Mouse (Mus musculus): Measurements from ENCODE around the gene Rgma. TPM values are rescaled to one million over a fixed set of nuclear protein-coding genes. Genes with fewer than 3 reads are reported as not detected.

Rgma gene
- total RNA-seq, 2 experiments from 2014 or later, result 50.7 to 62.6 TPM

- peak; percentile 77 to 93 for DNase-seq (ENCODE audit: extremely low spot score in 1 of 2, low spot score in 1 of 2)
Observed at GRCm38 (mm10) chr7:73399501-73400044, 24.3 kb downstream of the Rgma start.

DNA sequence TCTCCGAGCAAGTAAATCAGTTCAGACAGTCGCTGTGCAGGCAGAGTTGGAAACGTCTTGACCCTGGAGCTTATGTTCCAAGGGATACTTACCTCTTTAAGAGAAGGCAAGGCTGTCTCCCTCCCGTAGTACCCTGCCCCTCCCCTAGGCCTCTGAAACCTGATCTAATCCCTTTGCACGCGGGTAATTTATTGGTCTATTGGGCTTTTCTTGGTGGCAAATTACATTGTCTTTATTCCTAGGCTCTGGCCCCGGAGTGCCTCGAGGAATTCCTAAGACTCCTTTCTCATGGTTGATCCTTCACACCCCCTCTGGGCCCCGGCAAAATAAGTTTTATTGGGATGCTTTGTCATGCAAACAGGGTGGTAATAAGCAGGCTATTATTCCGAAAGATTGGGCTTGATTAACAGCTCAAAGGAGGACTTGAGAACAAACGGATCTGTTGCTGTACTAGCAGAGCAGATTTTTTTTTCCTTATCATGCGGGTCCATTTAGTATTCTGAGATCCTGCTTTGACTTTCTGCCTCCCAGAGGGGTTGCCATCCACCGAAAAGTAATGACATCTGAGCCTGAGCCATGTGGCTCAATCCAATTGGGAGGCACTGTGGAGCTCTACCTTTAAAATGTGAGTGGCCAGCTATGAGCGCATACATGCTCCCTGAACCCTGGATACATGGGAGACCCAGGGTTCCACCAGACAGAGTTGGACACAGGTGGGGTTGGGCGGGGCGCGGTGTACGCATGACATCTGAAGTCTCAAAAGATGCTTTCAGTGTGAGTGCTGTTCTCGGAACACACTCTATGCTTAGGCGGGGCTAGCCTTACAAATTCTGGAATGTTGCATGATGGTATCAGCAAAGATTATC is 25.0 kb downstream of the Rgma start:
- no peak for DNase-seq (ENCODE audit: extremely low spot score in 1 of 2, low spot score in 1 of 2)

- no peak for DNase-seq (ENCODE audit: extremely low spot score in 1 of 2, low spot score in 1 of 2)
Observed at GRCm38 (mm10) chr7:73402106-73402505, 26.8 kb downstream of the Rgma start.

DNA sequence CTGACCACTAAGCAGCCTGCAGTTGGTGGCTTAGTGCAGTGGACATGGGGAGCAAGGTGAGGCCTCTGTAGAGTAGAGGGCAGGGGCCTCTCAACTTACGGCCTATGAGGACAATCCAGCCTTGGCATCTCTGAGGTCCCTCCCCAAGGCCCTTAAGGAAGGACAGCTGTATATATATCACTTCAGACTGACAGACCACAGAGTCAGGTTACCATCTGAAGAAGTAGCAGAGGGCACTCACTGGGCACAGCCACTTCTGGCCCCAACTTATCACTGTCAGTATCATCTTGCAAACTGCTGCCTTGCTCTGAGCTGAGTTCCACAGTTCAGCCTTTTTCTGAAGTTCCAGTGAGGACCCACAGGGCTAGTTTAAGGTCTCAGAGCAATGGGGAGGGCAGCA is 27.4 kb downstream of the Rgma start:
- DNase-seq (ENCODE audit: extremely low spot score in 1 of 2, low spot score in 1 of 2), result no peak

GRCm38 (mm10) chr7:73403538-73403937 is 28.2 kb downstream of the Rgma start:
- no peak for DNase-seq (ENCODE audit: extremely low spot score in 1 of 2, low spot score in 1 of 2)

GRCm38 (mm10) chr7:73405550-73405949 is 30.2 kb downstream of the Rgma start:
- no peak for DNase-seq (ENCODE audit: extremely low spot score in 1 of 2, low spot score in 1 of 2)

DNA sequence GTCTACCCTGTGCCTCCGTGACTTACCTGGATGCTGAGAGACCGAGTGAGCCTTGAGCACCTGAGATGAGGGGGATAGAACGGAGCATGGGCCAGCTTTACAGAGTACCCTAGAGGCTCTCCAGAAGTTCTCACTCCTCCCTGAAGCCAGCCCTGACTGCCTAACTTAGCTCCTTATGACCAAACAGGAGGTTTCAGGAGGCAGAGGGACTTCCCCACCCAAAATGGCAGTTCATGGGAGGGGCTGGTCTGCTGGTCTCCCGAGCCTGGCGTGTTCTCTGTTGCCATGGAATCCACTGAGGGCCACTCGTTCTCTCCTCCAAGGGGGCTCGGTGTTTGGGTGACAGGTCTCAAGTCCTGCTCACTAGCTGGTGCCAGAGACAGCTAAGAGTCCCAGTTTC is 36.2 kb downstream of the Rgma start:
- no peak for DNase-seq (ENCODE audit: extremely low spot score in 1 of 2, low spot score in 1 of 2)

DNA sequence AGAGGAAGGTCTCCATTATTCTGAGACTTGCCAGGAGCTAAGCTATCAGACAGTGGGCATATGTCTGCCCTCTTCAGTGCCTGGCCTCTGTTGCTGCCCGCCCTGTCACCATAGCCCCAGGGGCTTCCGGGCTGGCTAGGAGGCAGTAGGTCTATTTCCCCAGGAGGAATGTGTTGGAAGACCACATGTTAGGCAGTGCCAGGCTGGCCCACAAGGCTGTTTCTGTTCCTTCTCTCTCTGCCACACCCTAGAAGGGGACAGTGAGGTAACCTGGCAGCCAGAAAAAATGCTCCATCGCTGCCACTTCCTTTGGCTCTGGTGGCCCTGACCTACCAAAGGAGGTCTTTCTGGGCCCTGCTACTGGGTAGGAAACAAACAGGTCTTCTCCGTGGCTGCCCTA is 36.7 kb downstream of the Rgma start:
- no peak for DNase-seq (ENCODE audit: extremely low spot score in 1 of 2, low spot score in 1 of 2)

DNA sequence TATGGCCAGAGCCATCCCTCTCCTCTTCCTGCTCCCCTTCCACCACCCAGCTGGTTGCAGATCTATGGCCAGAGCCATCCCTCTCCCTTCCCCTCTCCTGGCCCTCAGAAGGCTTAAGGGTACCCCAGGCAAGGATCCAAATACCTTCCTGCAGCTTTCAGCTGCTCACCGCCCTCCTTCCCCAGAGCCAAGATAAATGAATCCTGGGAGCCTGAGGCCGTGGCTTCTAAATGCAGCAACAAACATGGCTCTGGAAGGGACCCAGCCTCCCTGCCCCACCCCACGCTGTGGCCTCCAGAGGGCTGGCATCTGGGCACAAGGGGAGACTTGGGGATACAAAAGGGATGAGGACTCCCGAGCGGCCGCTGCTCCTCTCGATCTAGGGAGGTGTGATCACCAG is 37.1 kb downstream of the Rgma start:
- DNase-seq (ENCODE audit: extremely low spot score in 1 of 2, low spot score in 1 of 2), result no peak

GRCm38 (mm10) chr7:73414192-73414591 is 38.9 kb downstream of the Rgma start:
- DNase-seq (ENCODE audit: extremely low spot score in 1 of 2, low spot score in 1 of 2), result no peak

GRCm38 (mm10) chr7:73419375-73419774 is 44.1 kb downstream of the Rgma start:
- DNase-seq (ENCODE audit: extremely low spot score in 1 of 2, low spot score in 1 of 2), result no peak

DNA sequence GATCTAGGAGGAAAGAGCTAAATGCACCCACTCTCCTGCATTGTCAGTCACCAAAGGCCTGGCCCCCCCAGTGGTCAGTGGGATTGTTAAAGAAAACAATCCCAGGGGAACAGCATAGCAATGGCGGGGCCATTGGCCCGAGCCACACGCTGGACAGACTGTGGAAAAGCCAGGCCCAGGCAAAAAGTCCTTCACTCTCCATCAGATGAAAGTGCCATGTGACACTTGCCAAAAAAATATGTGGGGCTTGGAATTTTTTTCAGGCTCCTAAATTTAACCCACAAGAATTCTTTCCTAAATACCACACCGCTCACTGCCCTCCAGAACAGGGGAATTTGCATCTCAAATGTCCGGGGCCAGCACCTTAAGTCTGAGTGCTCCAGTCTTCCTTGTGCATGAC is 45.5 kb downstream of the Rgma start:
- no peak for DNase-seq (ENCODE audit: extremely low spot score in 1 of 2, low spot score in 1 of 2)

- DNase-seq (ENCODE audit: extremely low spot score in 1 of 2, low spot score in 1 of 2), result no peak
Observed at GRCm38 (mm10) chr7:73421278-73422015, 46.1 kb downstream of the Rgma start.

DNA sequence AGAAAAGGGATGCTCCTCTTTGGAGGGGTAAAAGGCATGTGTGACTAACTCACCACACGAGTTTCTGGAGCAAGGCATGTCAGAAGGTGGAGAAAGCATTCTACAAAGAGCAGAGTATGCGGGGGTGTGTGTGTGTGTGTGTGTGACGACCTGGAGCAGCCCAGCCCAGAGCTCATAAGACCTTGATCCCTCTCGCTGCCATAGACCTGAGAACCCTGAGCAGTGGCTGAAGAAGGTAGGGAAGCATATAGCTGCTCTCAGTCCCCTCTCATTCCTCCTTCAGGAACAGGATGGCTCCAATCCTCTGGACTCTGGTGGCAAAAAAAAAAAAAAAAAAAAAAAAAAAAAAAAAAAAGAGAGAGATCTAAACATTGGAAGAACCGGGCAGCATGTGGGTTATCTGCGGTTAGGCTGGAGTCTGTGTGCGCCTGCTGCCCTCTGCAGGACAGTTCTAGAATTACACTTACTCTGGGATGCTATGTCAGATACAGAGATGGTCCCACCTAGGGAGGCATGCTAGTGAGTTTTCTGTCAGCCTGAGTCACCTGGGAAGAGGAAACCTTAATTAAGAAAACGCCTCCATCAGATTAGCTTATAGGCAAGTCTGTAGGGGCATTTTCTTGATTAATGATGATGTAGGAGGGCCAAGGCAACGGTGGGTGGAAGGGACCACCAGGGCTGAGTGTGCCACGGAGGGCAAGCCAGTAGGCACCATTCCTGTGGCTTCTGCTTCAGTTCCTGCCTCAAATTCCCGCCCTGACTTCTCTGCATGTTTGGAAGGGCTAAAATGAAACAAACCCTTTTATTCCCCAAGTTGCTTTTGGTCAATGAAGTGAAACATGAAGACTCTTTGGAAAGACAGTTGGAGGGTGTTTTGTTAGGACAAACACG is 47.2 kb downstream of the Rgma start:
- peak; percentile 80 to 90 for DNase-seq (ENCODE audit: extremely low spot score in 1 of 2, low spot score in 1 of 2)

DNA sequence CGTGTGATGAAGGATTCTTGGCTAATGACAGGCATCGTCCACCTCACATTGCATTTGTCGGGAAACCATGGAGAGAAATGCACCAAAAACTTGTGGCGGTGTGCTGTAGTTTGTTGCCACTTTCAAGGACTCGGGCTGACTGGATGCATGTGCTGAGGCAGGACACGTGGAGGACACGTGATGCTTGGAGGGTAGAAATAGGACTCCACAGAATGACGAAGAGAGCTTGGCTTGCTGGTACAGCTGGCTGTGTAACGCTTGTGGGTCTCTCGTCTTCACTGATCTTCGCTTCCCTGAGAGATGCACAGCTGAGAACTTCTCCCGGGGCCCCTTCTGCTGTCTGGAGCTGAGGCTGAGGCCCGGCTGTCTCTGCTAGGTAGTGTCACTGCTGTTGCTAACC is 47.9 kb downstream of the Rgma start:
- DNase-seq (ENCODE audit: extremely low spot score in 1 of 2, low spot score in 1 of 2), result no peak

- DNase-seq (ENCODE audit: extremely low spot score in 1 of 2, low spot score in 1 of 2), result no peak
Observed at GRCm38 (mm10) chr7:73424243-73424642, 48.9 kb downstream of the Rgma start.

DNA sequence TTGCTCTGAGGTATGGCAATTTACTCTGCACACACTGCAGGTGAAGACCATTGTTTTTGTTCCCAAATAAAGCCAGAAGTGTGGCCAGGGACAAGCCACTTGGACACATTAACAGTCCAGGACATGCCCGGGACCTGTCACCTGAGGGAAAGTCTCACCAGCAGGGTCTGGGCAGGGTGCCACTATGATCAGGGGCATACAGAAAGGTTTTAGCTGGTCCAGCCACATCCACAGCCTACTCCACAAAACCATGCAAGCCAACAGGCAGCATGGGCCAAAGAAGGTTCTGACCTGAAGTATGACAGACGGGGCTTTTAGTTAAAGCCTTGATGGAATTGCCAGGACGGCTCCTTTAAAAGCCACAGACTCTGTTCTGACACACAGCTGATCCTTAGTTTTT is 49.4 kb downstream of the Rgma start:
- no peak for DNase-seq (ENCODE audit: extremely low spot score in 1 of 2, low spot score in 1 of 2)

DNA sequence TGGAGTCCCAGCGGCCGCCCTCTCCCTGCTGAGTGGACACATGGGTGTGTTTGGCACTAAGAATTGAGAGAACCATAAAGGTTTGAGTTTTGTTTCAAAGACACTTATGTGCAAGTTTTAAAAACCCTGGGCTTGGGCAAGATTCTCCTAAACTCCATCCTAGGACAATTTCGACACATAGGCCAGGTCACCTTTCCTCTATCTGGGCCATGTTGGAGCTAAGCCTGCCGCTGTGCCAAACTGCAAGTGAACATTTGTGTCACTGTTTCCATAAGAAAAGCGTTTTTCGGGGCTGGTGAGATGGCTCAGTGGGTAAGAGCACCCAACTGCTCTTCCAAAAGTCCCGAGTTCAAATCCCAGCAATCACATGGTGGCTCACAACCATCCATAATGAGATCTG is 50.1 kb downstream of the Rgma start:
- DNase-seq (ENCODE audit: extremely low spot score in 1 of 2, low spot score in 1 of 2), result no peak

GRCm38 (mm10) chr7:73426235-73426634 is 50.9 kb downstream of the Rgma start:
- no peak for DNase-seq (ENCODE audit: extremely low spot score in 1 of 2, low spot score in 1 of 2)

DNA sequence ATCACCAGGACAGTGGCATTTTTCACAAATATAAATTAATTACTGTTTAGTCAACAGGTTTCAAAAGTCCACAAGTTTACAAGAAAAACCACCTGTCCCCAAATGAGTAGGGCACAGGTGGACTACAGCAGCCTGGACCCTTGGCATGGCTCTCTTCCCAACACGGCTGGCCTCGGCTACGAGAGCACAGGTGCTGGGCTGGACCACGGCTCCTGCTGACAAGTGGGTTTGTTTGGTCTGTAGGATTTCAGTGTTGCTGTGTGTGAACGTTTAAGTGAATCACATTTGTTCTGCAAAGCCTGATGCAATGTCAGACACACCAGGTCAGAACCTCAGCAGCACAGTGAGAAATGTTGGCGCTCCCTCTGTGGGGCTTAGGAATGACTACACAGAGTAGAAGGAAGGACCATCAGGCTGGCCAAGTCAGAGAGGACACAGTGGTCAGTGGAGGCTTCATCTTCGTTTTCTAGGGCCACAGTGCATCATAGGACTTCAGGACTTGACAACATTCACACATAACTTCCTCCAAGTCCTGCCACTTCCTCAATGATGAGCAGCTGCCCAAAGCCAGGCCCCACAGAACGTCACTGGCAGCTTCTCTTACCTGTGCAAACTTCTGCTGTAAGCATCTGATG is 51.6 kb downstream of the Rgma start:
- DNase-seq (ENCODE audit: extremely low spot score in 1 of 2, low spot score in 1 of 2), result no peak

Measured in layer of hippocampus, postnatal 25 days (tissue).